Comparison of ENCODE assay signal across 8 mouse cellular contexts in the genomic region with DNA sequence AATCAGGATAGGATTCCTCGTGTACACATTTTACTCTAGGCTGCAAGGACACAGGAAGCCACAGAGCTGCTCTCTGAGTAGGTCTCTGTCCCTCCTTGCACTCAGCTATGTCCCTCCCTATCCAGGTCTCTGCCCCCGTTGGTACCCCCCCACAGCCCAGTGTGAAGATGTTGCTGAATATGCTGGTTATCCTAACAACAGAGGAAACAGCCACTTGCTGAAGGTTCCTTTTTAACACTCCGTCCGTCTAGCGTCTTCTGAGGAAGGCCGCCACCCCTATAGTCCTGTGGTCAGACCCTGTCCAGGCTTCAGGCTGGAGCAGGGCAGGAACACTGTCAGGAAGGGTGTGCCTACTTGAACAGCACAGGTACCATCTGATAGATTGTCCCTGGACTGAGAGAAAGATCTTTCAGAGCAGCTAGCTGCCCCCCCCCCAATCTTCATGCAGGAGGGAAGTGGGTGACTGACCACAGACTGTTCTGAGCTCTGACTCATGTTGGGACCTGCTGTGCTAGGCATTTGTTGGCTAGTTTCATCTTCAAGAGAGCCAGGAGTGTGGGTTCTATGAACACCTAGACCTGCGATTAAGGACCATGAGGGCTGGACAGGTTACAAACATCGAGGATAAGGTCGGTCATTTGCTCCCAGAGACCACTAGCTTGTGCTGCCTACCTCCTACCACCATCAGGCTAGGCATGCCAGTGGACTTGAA. TPM values are rescaled to one million over a fixed set of nuclear protein-coding genes. Genes with fewer than 3 reads are reported as not detected.
DNase-seq lines count a peak whose midpoint lies in the region; ATAC-seq and TF ChIP-seq lines count a peak whose summit lies in the region.

No protein-coding gene starts in this region.

- H3K27me3 ChIP-seq in kidney, embryonic 14.5 days (ENCODE audit: control insufficient read depth, insufficient read depth, low read length): no peaks in the 10 kb centered on the region
- no peaks in the 10 kb centered on the region for H3K27me3 ChIP-seq in liver, postnatal 0 days (ENCODE audit: insufficient read depth, low read length)

- H3K4me3 ChIP-seq in kidney, embryonic 14.5 days (ENCODE audit: low read length): peak overlapping the region; percentile 22; the same call in 1 of the 2 replicates
- H3K4me3 ChIP-seq in liver, postnatal 0 days (ENCODE audit: low read depth, low read length): peak overlapping the region; percentile 62

- TF ChIP-seq CTCF in liver, postnatal 0 days (IDR thresholded peaks at IDR 0.05; ENCODE audit: low read depth): no peak

- no peaks in the 10 kb centered on the region for H3K9me3 ChIP-seq in kidney, embryonic 14.5 days (ENCODE audit: control insufficient read depth, low read length)
- no peaks in the 10 kb centered on the region for H3K9me3 ChIP-seq in liver, postnatal 0 days (ENCODE audit: low read length)

- peak overlapping the region; percentile 28; the same call in 1 of the 2 replicates for H3K4me2 ChIP-seq in kidney, embryonic 14.5 days (replicated peaks; ENCODE audit: low read depth, low read length)
- peak overlapping the region; percentile 70 for H3K4me2 ChIP-seq in liver, postnatal 0 days (ENCODE audit: low read depth, low read length)

- DNase-seq in kidney, postnatal 36 days: no peak
- DNase-seq in CD4-positive, CD25-positive, alpha-beta regulatory T cell, adult 2 months (ENCODE audit: low read depth, low spot score): peak; percentile 68
- DNase-seq in liver, postnatal 0 days: peak; percentile 31
- no peak for DNase-seq in left cerebral cortex, adult 9 months (ENCODE audit: low spot score in 2 of 2)
- no peak for DNase-seq in adrenal gland, adult 18-20 months (ENCODE audit: low spot score in 2 of 2)
- DNase-seq in embryo, embryonic 10 days (ENCODE audit: low spot score): no peak

- H3K4me1 ChIP-seq in kidney, embryonic 14.5 days (ENCODE audit: control insufficient read depth, insufficient read depth, low read length): no peaks in the 10 kb centered on the region
- H3K4me1 ChIP-seq in liver, postnatal 0 days (ENCODE audit: insufficient read depth): peaks cover 51% of the 10 kb centered on the region

- no peak for TF ChIP-seq EP300 in liver, postnatal 0 days (IDR thresholded peaks at IDR 0.05; ENCODE audit: low read depth)

- H3K27ac ChIP-seq in kidney, embryonic 14.5 days (ENCODE audit: low read depth, low read length): no peak overlapping the region
- peak overlapping the region; percentile 96 for H3K27ac ChIP-seq in liver, postnatal 0 days (ENCODE audit: low read depth)

- H3K36me3 ChIP-seq in kidney, embryonic 14.5 days (ENCODE audit: control insufficient read depth, insufficient read depth, low read length): no peaks in the 10 kb centered on the region
- 0 out of 2 replicates have a peak, but pooled peaks cover 4% of the 10 kb centered on the region for H3K36me3 ChIP-seq in liver, postnatal 0 days (replicated peaks; ENCODE audit: insufficient read depth, low read length)

- WGBS in kidney, embryonic 14.5 days: 83% methylated on average over 9 of the region's 9 CpGs
- 35% methylated on average over 9 of the region's 9 CpGs for WGBS in liver, postnatal 0 days (ENCODE audit: insufficient replicate concordance)

- no peak overlapping the region for H3K9ac ChIP-seq in kidney, embryonic 14.5 days (ENCODE audit: low read depth, low read length)
- H3K9ac ChIP-seq in liver, postnatal 0 days (replicated peaks): peak overlapping the region; percentile 80

- ATAC-seq in kidney, embryonic 14.5 days (ENCODE audit: low FRiP score, low TSS enrichment): no peak
- ATAC-seq in granulocyte monocyte progenitor cell, adult 5-6 weeks (replicated peaks; ENCODE audit: poor library complexity, severe bottlenecking): peak; percentile 34
- peak; percentile 25 for ATAC-seq in liver, postnatal 0 days

RNA-seq across cellular contexts. Expression of a gene that starts 1.2 kb away (rescaled TPM):
- polyA plus RNA-seq in kidney, embryonic 14.5 days (2014; fragmentation: Nextera tagmentation; extraction: Ambion mirVana): 3.6 and 7.5 TPM in 2 replicates
- 104 and 179 TPM in 2 replicates for total RNA-seq in granulocyte monocyte progenitor cell, adult 5-6 weeks (2014; fragmentation: Nextera tagmentation)
- 52.2 and 73.5 TPM in 2 replicates for total RNA-seq in granulocyte monocyte progenitor cell, adult 5-6 weeks (2017)
- 11.3 and 13.3 TPM in 2 replicates for polyA plus RNA-seq in liver, postnatal 0 days (2015; fragmentation: Nextera tagmentation; extraction: Ambion mirVana)
- total RNA-seq in adrenal gland, adult 18-20 months (2021): 10 to 100 TPM; 15.8 to 29.3 TPM

RNA-seq across cellular contexts. Expression of a gene that starts 47.6 kb away (rescaled TPM):
- 0.96 and 1.5 TPM in 2 replicates for polyA plus RNA-seq in kidney, embryonic 14.5 days (2014; fragmentation: Nextera tagmentation; extraction: Ambion mirVana)
- not detected in 2 replicates for total RNA-seq in granulocyte monocyte progenitor cell, adult 5-6 weeks (2014; fragmentation: Nextera tagmentation)
- total RNA-seq in granulocyte monocyte progenitor cell, adult 5-6 weeks (2017): not detected in 2 replicates
- polyA plus RNA-seq in liver, postnatal 0 days (2015; fragmentation: Nextera tagmentation; extraction: Ambion mirVana): 5.6 and 7.9 TPM in 2 replicates
- under 1 TPM; 0.56 to 0.80 TPM for total RNA-seq in adrenal gland, adult 18-20 months (2021)

Comparison
In these comparisons a context has a peak if more than half of its experiments do, and no peak if none do; other contexts are left out.
1. DNase-seq: peak in CD4-positive, CD25-positive, alpha-beta regulatory T cell, adult 2 months (single experiment) and liver, postnatal 0 days (single experiment); none in kidney, postnatal 36 days (0 of 2), left cerebral cortex, adult 9 months (0 of 2), adrenal gland, adult 18-20 months (0 of 2) and embryo, embryonic 10 days (single experiment).